Mouse (Mus musculus) layer of hippocampus, adult 2 months (tissue): ENCODE results near the gene Tcea3. TPM values are rescaled to one million over a fixed set of nuclear protein-coding genes. Genes with fewer than 3 reads are reported as not detected.

Source experiments
- DNase-seq, 2 experiments: peaks; one replicate each; pipeline ENCODE4 v3.0.0; 2022; ENCODE audit warnings: low spot score in 2 of 2
- H3K27ac ChIP-seq: fragments of 200-600 bp; 2 replicates; pipeline ENCODE4 v1.8.1; 2022
- H3K4me3 ChIP-seq: fragments of 200-600 bp; 2 replicates; pipeline ENCODE4 v1.8.1; 2022; ENCODE audit warnings: mild to moderate bottlenecking
- CTCF ChIP-seq: fragments of 200-600 bp; conservative IDR thresholded peaks from 2 replicates; pipeline ENCODE4 v1.8.1; 2022; ENCODE audit warnings: antibody characterized with exemption, mild to moderate bottlenecking, moderate library complexity
- long read RNA-seq, 2 experiments: library from polyadenylated mRNA; stranded (forward); transcript quantifications; one replicate each; pipeline ENCODE4 v2.0.0; 2021; ENCODE audit warnings: borderline mapping rate in 2 of 2
- total RNA-seq, 2 experiments: library from RNA; stranded (reverse); gene quantifications; 2 replicates each; pipeline ENCODE4 v1.2.3; 2021

Gene Tcea3
- not detected for total RNA-seq
- long read RNA-seq, experiment 1 = 0 reads
- long read RNA-seq, experiment 2 = 0 reads

DNA sequence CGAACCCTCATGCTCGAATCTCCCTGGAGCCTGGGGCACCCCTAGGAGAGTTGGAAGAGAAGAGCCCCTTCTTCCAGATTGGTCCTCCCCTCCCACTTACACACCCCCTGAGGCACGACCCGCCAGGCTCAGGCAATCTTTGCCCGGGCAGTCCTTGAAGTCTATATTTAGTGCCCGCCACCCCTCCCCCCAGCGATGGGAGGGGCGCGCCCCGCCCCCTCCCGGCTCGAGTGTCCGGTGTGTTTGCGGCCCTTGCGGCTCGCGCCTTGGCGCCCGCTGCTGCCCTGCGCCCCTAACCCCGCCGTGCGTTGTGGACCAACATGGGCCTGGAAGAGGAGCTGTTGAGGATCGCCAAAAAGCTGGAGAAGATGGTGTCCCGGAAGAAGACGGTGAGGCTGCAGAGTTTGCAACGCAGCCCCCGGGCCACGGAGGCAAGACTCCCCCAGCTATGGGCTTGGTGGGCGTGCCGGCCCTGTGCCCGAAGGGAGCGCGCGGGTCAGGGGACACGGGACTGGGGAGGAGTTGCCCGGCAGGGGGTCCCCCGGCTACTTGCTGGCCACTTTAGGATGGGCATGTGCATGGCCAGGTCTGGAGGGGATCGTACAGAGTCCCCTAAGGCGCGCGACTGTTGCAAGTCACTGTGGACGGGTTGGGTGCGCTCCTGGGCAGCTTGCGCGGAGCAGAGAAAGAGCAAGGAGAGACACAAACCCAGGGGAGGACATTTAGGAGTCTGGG is at the start of gene Tcea3:
TSS of gene Tcea3 (plus strand) at position 1 of the 735 bp plus-strand sequence.
- DNase-seq = no peak
- Histone ChIP-seq H3K27ac (no peak within 1 kb of the TSS), H3K4me3 (peak within 1 kb of the TSS; percentile 47)
- TF ChIP-seq CTCF = no peak

DNA sequence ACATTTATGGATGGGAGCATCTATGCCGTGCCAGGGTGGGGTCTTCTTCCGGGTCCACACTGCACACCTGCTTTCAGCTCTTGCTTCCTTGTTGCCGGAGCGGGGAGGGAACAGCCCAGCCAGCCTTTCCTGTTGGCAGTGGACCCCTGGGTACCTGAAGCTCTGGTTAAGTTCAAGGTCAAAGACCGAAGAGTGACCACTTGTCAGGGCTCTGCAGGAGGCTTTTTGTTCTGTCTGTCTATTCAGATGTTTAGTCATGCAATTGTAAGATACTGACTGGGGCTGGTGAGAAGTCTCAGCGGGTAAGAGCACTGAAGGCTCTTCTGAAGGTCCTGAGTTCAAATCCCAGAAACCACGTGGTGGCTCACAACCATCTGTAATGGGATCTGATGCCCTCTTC is 48.7 kb upstream of the Tcea3 start:
- TF ChIP-seq CTCF = no peak
- DNase-seq = no peak
- H3K27ac ChIP-seq = no peak overlapping the region
- no peak overlapping the region for H3K4me3 ChIP-seq

DNA sequence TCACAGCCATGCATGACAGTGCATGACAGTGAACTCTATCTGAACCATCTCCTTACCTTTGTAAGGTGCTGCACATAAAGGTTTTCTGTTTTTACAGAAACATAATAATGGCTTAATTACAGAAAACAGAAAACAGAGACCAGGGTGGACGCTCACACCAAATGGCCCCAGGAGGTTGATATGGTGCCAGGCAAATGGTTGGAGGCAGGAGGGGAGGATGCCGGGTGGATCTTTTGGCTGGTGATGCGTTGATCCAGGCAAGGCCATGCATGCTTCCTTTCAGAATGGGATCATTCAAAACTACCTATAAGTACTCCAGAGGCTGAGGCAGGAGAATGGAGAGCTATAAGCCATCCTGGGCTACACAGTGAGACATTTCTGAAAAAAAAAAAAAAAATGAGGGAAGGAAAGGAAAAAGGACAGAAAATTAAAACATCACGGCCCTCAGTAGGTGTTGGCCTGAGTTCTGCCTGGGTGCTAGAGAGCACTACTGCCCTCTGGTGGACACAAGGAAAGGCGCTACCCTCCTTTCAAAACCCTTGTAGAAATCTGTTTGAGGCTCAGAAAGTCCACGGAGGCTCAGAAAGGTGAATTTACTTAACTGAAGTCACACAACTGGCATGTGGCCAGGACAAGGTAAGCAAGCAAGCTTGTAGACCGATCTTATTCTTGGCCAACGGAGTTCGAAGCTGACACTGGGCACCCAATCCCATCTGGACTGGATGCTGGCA is 47.8 kb upstream of the Tcea3 start:
- peak; percentile 94 for TF ChIP-seq CTCF
- Histone ChIP-seq H3K27ac (no peak overlapping the region), H3K4me3 (no peak overlapping the region)
- peak; percentile 28 to 50 for DNase-seq

DNA sequence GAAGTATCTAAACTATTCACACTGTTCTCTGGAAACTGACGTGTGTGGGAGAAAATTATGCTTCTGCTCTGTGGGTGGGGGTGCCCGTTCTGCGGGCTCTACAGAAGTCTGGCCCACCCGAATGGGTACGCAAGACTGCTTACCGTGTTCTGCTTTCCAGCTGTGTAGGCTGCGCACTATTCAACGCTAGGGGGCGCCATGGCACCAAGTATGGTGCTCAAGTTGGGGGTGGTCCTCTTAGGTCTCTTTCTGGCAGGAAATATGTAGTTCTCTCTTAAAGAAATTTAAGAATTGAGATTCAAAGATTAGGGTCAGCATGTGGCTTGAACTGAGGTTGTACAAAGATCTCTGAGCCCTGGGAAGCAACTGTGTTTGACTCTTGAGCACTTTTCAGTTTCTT is 45.0 kb upstream of the Tcea3 start:
- TF ChIP-seq CTCF = peak; percentile 93
- Histone ChIP-seq H3K27ac (no peak overlapping the region), H3K4me3 (no peak overlapping the region)
- peak; percentile 40 to 64 for DNase-seq

DNA sequence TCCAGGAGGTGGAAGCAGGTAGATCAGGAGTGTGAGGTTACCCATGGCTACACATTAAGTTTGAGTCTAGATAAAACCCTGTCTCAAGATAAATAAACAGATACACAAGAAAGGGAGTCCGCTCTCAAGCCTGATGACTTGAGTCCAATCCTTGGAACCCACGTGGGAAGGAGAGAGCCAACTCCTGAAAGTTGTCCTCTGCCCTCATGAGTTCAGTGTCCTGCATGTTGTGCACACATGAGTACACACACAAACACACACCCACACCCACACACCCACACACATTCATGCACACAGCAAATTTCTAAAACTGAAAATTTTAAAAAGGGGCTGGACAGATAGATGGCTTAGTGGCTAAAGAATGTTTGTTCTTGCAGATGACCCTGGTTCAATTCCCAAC is 42.8 kb upstream of the Tcea3 start:
- no peak for TF ChIP-seq CTCF
- H3K4me3 ChIP-seq = no peak overlapping the region
- no peak for DNase-seq
- no peak overlapping the region for H3K27ac ChIP-seq

DNA sequence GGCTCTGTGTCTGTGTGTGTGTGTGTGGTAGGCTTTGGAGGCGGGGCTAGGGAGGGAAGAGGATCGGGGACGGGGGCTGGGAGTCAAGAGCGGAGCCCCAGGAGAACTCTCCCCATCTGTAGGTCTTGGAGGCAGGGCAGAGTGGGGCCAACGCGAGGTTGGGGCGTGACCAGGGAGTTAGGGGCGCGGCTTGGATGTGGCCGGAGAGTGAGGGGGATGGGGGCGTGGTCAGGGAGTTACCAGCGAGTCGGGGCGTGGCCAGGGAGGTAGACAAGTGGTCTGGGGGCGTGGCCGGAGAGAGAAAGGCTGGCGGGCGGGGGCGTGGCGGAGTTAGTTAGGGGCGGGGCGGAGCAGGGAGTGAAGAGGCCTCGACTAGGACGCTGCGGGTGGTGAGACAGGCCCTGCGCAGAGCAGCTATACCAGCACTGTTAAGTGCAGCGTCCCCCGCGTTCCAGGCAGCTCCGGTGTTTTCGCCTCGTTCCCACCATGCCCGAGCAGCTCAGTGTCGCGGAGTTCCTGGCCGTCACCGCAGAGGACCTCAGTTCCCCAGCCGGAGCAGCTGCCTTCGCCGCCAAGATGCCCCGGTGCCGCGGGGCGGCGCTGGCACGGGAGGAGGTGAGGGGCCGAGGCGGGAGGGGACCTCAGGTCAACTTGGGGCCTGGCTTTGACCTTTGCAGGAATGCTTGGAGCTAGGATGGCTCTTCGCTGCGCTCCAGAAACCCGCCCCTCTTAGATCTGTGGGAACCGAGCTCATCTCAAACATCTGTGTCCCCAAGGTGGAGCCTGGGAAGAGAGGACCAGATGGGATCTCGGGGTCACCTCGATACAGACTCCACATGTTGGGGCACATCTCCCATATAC is 41.3 kb upstream of the Tcea3 start, which contains the start of gene Asap3:
TSS of gene Asap3 (plus strand) at position 333 of the 861 bp plus-strand sequence.
- peak; percentile 40 for TF ChIP-seq CTCF
- Histone ChIP-seq H3K4me3 (peak within 1 kb of the TSS; percentile 72), H3K27ac (peak within 1 kb of the TSS; percentile 69)
- DNase-seq = peak; percentile 77 to 82

DNA sequence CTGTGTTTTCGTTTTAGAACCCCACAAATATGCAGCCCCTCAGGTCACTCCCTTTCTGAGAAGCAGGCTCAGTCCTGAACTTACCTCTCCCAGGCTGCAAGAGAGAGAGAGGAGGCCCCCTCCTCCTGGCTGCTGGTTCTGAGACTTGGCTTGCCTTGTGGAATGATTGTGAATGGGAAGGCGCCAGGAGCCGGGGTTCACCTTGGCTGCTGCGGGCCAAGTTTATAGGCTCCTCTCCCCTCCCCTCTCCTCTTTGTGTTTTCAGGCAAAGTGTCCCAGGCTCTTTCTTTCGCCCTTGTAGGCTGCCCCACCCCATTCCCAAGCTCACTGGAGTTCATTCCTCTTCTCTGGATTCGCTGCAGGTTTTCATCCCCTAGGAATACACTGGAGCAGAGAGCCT is 40.6 kb upstream of the Tcea3 start:
- no peak for TF ChIP-seq CTCF
- no peak for DNase-seq
- Histone ChIP-seq H3K27ac (peak overlapping the region; percentile 69), H3K4me3 (peak overlapping the region; percentile 72)

DNA sequence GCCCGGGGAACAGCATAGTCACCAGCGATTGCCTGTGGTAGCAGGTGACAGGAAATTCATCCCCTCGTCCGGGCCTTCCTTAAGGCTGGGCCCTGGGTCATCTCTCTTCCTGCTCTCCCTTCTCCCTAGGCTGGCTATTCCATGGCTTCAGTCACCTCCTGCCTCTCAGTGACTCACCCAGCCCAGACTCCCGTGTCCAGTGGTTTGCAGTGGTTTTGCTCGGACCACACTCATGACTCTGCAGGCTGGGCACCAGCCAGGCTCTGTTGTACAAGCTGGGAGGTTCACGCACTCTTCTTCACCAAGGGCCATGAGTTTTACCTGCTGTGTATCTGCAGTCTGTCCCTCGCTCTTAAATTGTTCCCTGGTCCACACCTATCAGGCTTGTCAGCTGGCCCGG is 36.6 kb upstream of the Tcea3 start:
- no peak overlapping the region for H3K27ac ChIP-seq
- TF ChIP-seq CTCF = no peak
- no peak overlapping the region for H3K4me3 ChIP-seq
- no peak for DNase-seq

DNA sequence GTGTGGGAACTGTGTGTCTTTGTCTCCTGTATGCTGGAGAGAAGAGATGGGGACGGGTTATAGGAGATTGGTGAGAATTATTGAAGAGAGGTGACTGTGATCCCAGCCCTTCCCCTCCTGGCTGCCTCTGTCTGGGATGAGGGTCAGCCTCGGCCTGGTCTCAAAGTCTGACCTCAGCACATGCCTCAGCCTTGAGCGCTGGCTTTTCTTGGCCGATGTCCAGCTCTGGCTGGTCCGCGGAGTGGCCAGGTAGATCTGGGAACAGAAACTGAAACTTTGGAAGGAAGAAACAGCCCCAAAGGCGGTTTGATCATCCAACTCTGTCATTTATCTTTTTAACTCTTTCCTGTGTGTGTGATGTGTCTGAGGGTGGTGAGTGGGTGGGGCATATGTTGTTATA is 33.9 kb upstream of the Tcea3 start:
- Histone ChIP-seq H3K4me3 (no peak overlapping the region), H3K27ac (no peak overlapping the region)
- no peak for DNase-seq
- TF ChIP-seq CTCF = no peak

DNA sequence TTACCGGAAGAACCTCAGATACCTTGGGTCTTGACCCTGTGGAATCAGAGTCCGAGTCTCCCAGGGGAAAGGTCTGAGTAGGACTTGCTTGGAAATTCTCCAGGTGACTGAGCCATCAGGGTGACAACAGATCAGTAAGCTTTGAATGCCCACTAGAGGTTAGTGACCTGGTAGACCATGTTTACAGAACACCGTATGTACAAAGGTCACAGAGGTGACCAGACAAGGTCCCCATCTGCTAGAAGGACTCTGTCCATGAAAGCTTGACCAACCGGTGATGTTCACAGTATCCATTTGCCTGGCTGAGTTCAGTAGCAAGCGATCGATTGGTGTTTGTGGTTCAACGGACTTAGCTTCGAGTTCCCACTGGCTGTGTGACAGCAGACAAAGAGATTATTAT is 32.7 kb upstream of the Tcea3 start:
- H3K4me3 ChIP-seq = no peak overlapping the region
- H3K27ac ChIP-seq = no peak overlapping the region
- DNase-seq = no peak
- TF ChIP-seq CTCF = no peak

DNA sequence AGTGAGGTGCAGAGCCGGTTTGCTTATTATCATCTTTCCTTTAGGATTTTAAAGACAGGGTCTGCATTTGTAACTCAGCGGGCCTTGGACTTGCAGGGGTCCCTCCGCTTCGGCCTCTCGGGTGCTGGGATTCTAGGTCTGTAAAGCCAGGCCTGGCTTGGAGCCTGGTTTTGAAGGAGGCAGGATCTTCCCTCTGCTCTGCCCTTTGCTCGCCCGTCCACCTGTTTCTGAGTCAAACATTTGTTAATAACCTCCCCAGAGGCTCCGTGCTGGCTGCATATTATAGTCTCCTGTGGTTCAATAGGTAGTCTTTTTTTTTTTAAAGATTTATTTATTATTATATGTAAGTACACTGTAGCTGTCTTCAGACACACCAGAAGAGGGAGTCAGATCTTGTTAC is 32.0 kb upstream of the Tcea3 start:
- TF ChIP-seq CTCF = no peak
- H3K27ac ChIP-seq = no peak overlapping the region
- H3K4me3 ChIP-seq = no peak overlapping the region
- no peak for DNase-seq

DNA sequence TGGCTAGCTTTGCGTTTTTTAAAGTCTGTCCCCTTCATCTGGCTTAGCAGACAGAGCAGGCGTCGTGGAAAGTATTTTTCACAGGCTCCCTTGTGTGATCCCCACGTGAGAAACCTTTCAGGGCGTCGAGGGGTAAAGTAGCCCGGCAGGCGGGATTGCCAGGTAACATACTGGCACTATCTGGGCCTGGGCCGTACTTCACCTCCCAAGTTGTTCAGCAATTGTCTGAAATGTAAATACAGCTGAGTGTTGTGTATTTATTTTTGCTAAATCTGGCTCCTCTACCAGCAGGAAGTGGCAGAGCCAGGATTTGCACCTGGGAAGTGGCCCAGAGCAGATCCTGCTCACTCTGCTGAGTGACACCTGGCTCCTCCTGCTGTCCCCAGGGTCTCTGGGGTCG is 30.5 kb upstream of the Tcea3 start:
- DNase-seq = no peak
- no peak for TF ChIP-seq CTCF
- H3K27ac ChIP-seq = no peak overlapping the region
- no peak overlapping the region for H3K4me3 ChIP-seq
